Mouse (Mus musculus): ENCODE data around the gene AI182371.

The AI182371 gene

DNA sequence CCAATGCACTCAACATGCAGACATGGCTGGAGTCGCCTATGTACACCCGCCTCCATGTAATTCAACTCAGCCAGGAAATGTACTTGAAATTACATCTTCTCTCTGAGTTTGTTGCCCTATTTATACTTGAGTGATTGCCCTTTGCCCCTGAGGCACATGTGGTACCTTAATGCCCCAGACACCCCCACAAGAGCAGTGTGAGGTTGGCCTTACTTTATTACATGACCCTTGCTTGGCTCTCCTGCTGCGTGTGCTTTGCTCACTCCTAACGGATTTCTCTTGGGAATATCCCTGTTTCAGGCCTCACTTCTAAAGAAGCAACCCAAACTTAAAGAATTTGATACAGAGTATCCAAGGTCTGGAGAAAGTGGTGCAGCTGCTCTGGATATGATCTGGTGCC, 31.1 kb downstream of the AI182371 start:
- CTCF ChIA-PET: no interaction called here

DNA sequence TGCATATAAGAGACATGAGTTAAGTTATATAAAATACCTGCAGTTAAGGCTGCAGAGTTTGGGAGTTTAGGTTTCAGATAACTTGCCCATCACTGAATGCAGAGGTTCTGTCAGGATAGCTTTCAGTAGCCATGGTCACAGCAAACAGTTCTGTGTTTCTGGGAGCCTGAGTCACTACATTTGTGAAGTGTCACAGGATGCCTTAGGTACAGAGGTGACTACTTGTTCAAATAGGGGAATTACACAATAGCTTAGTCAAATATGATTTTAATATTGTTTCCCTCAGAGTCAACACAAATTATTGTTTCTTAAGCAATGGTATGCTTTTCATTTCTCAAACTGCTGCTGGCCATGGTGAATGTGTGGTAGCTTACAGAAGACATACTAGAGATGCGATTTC, 32.2 kb downstream of the AI182371 start:
- CTCF ChIA-PET: no interaction called here

DNA sequence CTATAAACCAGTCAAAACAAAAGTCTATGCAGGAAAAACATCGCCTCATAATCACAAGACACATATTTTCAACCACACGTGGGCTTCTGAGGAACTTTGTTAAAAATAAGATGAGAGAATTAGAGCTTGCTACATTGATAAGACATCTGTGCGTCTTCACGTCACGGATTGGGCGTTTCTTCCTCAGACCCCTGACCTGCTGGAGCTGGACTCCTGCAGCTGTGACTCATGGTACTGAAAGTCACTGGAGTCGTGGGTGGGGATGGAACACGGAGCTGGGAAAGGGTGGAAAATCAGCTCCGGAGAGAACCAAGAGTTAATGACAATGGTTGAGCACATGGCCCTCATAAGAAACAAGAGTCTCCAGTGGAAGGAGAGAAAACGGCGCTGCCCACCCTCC, 34.2 kb downstream of the AI182371 start:
- CTCF ChIA-PET: interaction anchor here (0.6 kb wide), 1 partner anchor 428 kb away, joined by 6 read pairs; no protein-coding TSS in a partner anchor

DNA sequence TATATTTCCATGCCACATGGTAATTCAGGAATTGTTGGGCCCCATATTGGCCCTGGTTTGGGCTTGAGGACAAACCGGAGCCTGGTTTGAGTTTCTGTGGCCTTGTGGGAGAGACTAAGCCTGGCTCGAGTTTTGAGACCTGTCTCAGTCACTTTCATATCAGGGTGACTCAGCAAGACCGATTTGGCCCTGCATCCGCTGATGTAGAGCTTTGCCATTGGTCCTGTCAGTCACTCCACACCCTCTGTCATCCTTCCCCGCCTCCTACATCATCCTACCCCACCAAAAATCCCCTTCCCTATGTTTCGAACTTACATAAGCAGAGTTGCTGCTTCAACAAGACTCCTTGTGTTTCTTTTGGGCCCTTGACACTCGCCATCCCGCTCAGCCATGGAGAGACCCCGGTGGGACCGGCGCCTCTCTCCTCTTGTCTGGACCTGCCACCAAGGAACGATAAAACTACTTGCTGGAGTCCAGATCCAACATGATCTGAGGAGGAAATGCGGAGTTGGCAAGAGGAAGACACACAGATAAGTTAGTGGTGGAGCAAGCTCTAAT, 34.7 kb downstream of the AI182371 start:
- CTCF ChIA-PET: interaction anchor here (0.6 kb wide), 1 partner anchor 427 kb away, joined by 6 read pairs; no protein-coding TSS in a partner anchor

DNA sequence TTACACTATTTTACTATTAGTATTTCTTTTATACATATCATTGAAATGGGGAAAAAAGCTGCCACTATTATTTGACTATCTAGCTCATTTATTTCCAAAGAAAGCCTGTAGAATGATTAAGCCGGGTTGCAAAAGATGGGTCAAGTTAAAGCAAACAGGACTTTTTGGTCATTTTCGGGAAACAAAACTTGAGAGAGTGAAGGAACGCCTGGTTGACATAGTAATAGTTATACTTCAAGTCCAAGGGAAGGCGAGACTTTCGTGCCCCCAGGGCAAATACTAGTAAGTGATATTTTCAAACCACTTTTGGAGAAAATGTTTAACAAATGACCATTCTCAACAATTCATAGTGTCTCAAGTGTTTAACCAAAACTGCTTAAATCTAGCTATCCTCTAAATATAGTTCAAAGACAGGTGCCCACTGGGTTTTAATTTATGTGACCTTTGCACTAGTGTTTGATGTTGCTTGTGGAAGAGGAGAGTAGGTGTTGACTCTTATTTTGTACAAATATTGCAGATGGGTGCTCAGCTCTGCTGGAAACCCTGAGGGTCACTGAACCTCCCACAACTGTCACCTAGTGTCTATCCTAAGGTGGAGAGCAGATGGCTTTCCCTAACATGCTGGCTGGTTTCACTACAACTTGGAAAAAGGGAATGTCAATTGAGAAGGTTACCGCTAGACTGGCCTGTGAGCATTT, 37.9 kb downstream of the AI182371 start:
- CTCF ChIA-PET: no interaction called here

DNA sequence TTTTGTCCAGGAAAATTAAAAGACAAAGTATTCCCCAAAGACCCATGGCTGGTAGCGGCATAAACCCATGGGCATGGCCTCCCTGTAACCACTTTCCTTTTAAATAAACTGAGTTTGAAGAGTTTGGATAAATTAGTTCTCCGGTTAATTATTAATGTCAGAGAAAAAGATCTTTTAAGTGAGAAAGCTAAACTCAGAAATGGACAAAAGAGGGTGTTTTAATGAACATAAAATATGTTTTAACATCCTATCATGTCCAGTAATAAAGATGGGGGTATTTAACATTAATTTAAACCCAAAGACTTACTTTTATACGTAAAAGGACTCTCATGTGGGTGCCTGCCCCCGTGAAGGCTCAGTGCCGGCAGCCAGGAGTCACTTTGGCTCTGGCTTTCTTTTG, 40.0 kb downstream of the AI182371 start, which contains the start of gene Hc:
TSS of gene Hc (minus strand) at position 101 of the 400 bp plus-strand sequence.
- CTCF ChIA-PET: no interaction called here

DNA sequence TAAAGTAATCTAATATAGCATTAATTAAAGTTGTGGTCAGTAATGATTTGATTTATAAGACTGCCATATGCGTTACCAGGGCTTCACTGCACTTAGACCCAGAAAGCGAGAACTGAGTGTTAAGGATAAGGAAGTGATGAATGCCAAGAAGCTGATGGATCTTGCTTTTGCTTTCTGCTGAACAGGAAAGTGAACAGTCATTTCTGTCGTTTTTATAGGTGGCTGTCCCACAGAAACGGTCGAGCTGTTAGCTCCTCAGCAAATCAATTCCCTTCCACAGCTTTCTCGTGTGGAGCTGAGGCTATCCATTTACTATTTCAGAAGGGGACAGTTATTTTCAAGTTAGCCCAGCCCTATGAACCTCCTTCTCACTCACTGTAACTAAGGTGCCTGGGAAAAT, 40.4 kb downstream of the AI182371 start:
- CTCF ChIA-PET: no interaction called here

DNA sequence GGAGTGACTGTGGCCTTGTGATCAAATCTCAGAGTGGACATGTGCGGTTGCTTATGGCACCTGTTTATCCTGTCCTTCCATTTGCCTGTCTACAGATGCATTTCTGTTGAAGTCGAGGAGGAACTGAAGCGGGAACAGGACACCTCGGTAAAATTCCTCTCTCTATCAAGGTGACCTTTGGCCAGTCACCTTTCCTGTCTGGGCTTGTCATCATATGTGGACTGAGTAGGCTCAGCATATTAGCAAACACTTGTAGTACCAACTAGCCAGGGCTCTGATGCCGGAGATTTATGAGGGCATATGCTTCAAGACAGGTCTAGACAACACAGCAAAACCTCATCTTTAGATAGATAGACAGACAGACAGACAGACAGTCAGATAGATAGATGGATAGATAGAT, 41.1 kb downstream of the AI182371 start:
- CTCF ChIA-PET: no interaction called here

DNA sequence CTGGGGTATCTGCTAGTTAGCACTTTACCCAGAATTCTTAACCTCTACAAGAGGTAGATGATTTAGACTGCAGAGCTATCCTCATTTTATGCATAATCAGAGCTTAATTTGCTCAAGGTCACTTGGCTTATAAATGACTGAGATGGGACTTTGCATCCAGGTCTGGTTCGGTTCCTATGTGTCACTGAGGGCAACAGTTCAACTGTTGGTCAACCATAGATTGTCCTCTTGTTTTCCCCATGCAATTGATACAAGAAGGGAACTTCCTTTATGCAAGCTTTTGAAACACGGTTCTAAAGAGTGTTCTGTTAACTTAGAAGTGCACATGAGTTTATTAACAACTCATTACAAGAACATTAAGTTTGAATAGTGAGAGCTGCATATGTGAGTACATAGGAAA, 43.0 kb downstream of the AI182371 start:
- CTCF ChIA-PET: no interaction called here

DNA sequence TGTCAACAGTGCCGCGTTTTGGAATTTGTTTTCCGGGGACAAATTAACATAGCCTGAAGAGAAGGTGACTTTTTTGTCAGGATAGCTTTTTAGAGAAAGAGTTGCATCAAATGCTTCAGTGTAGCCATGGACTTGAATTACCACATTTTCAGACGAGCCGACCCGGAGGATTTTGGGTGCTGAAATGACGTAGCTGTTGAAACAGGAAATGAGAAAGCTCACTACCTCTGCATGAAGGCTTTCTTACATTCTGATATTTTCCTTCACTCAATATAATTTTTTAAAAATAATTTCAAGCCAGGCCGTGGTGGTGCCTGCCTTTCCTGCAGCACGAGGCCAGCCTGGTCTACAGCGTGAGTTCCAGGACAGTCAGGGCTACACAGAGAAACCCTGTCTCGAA, 44.1 kb downstream of the AI182371 start:
- CTCF ChIA-PET: interaction anchor here (0.7 kb wide), 1 partner anchor 306 kb away, joined by 9 read pairs; no protein-coding TSS in a partner anchor

DNA sequence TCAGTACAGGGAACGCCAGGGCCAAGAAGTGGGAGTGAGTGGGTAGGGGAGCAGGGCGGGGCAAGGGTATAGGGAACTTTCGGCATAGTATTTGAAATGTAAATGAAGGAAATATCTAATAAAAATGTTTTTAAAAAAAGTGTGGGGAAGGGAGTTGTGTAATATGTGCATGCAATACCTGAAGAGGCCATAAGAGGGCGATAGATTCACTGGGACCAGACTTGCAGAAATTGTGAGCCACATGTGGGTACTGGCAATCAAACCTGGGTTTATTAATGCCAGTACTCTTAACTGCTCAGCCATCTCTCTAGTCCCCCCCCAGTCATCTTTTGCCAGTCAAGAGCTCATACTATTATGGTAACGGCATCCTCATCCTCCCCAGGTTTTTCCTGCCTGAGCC, 52.5 kb downstream of the AI182371 start:
- CTCF ChIA-PET: no interaction called here

DNA sequence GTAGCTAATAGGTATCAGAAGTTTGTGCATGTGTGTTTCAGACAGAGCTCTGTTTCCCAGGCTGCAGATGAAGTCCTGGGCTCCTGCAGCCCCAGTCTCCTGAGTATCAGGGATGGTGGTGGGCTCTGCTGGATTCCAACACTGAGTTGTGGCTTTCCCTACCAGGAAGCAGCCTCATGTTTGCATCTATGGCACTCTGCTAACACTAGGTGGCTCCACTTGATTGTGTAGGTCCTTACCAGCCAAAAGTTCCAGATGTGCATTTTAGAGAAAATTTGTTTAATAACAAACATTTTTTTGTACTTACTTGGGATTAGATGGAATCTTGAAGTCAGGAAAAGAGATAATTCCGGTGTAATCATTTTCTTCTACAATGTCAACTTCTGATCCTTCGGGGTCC, 56.4 kb downstream of the AI182371 start:
- CTCF ChIA-PET: interaction anchor here (1.1 kb wide), 1 partner anchor 64 kb away, joined by 3 read pairs; no protein-coding TSS in a partner anchor

DNA sequence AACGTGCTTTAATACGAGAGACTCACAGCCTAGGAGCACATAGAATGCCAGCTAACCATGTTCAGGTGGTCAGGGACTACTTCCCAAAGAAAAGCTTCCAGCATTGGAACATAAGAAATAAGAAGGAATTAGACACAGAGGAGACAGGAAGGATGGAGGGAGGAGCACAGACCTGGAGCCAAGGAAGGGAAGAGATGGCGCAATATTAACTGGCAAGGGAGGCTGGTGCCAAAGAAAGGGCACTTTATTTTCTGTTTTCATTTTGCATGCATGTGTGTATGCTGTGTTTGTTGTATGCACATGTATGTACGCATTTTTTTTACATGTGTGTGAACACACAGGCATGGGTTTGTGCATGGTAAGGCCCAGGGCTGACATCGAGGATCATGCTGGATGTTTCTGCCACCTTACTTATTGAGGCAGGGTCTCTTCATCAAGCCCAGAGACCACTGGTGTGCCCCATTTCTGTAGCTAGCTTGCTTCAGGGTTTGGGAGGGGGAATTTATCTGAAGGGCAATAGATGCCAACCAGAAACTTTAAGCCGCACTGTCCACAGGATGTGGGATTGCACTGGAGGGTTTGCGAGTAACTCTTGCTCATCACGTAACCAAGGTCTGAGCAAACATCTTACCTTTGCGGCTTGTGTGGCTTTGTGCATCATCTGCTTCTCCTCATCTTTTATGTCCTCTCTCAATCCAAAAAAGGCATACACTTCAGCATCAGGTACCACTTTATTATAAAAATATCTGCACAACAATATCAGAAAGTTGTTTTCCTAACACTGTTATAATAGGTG, 62.6 kb downstream of the AI182371 start:
- CTCF ChIA-PET: no interaction called here

All from spleen, embryonic (tissue).